Mouse (Mus musculus) cortical plate, adult 2 months (tissue): ENCODE results near the gene Tspan15. TPM values are rescaled to one million over a fixed set of nuclear protein-coding genes. Genes with fewer than 3 reads are reported as not detected.

Experiments
- H3K27ac ChIP-seq: fragments of 200-500 bp; 2 replicates; pipeline ENCODE4 v1.5.1; 2012; ENCODE audit warnings: low read length, control low read depth, inconsistent platforms; ENCODE audit not compliant: insufficient read depth
- H3K4me1 ChIP-seq: fragments of 200-500 bp; 2 replicates; pipeline ENCODE4 v1.6.1; 2011; ENCODE audit warnings: low read length; ENCODE audit not compliant: control insufficient read depth, insufficient read depth
- H3K4me3 ChIP-seq: fragments of 200-500 bp; 2 replicates; pipeline ENCODE4 v1.5.1; 2011; ENCODE audit warnings: mild to moderate bottlenecking, low read length, control low read depth; ENCODE audit not compliant: insufficient read depth
- CTCF ChIP-seq: fragments of 200-500 bp; IDR thresholded peaks from 2 replicates; pipeline ENCODE4 v1.5.1; 2011; ENCODE audit warnings: mild to moderate bottlenecking, control low read depth, low read length; ENCODE audit not compliant: insufficient read depth; ENCODE audit errors: extremely low read depth
- POLR2A ChIP-seq: fragments of 200-500 bp; IDR thresholded peaks from 2 replicates; pipeline ENCODE4 v1.6.1; 2011; ENCODE audit warnings: mild to moderate bottlenecking, low read length, control low read depth; ENCODE audit not compliant: insufficient read depth; ENCODE audit errors: extremely low read depth
- polyA plus RNA-seq: library from polyadenylated mRNA; depleted of rRNA; stranded (reverse); fragments of >200 nt; gene quantifications from 2 replicates; pipeline ENCODE4 v1.2.3, GENCODE M21; 2012

Gene Tspan15
- polyA plus RNA-seq, 1 experiment = 26.9 TPM

DNA sequence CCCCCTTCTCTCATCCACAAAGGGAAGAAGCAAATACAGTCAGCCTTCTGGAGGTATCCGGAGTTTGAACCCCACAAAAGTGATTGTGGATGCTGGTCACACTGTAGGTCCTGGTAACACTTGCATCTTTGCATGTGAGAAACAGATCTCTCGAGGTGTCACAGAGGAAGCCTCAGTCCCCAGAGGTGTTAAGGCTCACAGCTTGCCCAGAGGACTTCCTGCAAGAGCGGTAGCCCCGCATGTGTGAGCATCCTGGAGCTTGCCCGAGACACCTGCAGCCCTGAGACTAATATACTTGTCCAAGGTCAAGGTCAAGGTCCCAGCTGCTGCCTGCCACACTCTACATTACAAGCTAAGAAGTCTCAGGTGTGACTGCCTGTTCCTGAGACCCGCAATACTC, 36.1 kb downstream of the Tspan15 start:
- 0 out of 2 replicates have a peak, but pooled peaks cover 1% of the 10 kb centered on the region for H3K4me1 ChIP-seq
- peak overlapping the region; percentile 55; the same call in 1 of the 2 replicates for H3K27ac ChIP-seq
- H3K4me3 ChIP-seq = no peak overlapping the region
- TF ChIP-seq CTCF = no peak
- no peak for TF ChIP-seq POLR2A

GRCm38 (mm10) chr10:62194461-62194860, 36.6 kb downstream of the Tspan15 start:
- Histone ChIP-seq H3K27ac (peak overlapping the region; percentile 88), H3K4me3 (no peak overlapping the region), H3K4me1 (0 out of 2 replicates have a peak, but pooled peaks cover 1% of the 10 kb centered on the region)
- TF ChIP-seq POLR2A (no peak), CTCF (no peak)

DNA sequence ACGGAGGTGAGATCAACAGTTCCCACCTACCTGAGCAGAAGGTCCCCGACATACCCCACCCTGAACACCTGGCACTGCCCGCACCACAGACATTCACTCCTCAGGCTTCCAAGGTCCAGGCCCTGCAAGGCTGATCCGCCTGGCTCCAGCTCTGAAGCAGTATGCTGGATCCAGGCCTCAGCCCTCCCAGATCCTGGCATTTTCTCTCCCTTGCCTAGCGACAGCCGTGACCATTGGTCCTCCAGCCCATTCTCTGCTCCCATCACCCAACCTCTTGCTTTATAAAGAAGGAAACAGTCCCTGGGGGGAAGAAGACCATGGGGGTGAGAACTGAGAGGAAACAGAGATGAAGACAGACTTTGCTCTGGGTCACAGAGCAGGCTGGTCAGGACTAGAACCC, 37.0 kb downstream of the Tspan15 start:
- Histone ChIP-seq H3K4me3 (no peak overlapping the region), H3K27ac (peak overlapping the region; percentile 88), H3K4me1 (0 out of 2 replicates have a peak, but pooled peaks cover 1% of the 10 kb centered on the region)
- no peak for TF ChIP-seq POLR2A
- no peak for TF ChIP-seq CTCF

DNA sequence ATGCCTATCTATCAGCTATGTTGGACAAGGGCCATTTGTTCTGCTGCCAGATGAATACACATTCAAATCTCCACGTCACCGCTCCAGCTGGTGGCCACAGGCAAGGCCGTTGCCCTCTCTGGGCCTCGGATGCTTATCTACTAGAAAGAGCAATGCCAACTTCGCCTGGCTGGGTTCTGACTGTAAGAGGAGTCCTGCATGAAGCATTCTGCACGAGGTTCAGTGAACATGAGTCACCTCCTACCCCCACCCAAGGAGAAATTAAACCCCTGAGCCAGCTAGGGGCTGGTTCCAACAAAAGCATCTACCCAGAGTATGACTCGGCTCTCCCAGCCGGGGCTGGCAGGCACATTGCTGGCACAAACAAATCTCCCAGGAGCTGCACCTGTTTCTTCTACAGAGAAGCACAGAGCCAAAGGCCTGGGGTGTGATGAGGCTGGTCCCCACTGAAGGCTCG, 38.3 kb downstream of the Tspan15 start:
- Histone ChIP-seq H3K4me3 (no peak overlapping the region), H3K4me1 (0 out of 2 replicates have a peak, but pooled peaks cover 1% of the 10 kb centered on the region), H3K27ac (peak overlapping the region; percentile 58)
- no peak for TF ChIP-seq POLR2A
- no peak for TF ChIP-seq CTCF

DNA sequence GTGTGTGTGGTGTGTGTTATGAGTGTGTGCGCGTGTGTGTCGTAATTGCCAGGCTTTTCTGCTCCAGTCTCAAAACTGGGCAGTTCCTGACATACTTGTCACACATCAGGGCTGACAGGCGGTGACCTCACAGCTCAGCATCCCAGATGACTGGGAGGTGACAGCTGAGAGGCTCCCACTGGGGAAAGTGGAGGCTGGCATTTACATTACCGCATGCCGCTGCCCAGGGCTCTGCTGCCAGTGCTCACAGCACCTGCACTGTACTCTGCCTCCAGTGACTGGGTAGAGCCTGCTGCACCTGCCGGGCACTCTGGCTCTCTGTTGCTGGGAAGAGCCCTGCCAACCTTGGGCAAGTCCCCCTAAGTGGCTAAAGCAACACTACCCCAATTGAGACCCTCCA, 40.2 kb downstream of the Tspan15 start:
- Histone ChIP-seq H3K4me1 (0 out of 2 replicates have a peak, but pooled peaks cover 1% of the 10 kb centered on the region), H3K4me3 (no peak overlapping the region), H3K27ac (no peak overlapping the region)
- TF ChIP-seq POLR2A = no peak

DNA sequence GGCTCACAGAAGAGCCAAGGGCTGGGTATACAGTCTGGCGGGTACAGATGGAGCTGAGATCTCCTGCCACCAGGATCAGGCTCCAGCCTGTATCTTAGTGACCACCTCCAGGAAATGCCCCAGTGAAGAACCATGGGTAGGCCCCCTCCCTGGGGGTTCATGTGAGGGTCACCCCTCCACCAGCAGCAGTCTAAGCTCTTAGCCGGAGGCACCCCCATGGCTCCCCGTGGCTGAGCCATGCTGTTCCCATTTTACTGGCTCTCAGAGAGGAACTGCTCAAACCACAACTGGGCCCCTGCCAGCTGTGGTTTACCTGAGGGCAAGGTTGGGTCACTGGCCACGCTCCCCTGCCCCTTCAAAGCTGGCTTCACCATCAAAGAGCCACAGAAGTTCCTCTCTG, 41.1 kb downstream of the Tspan15 start:
- TF ChIP-seq CTCF = no peak
- no peak for TF ChIP-seq POLR2A
- no peak overlapping the region for H3K27ac ChIP-seq
- no peak overlapping the region for H3K4me3 ChIP-seq
- H3K4me1 ChIP-seq = 0 out of 2 replicates have a peak, but pooled peaks cover 1% of the 10 kb centered on the region

DNA sequence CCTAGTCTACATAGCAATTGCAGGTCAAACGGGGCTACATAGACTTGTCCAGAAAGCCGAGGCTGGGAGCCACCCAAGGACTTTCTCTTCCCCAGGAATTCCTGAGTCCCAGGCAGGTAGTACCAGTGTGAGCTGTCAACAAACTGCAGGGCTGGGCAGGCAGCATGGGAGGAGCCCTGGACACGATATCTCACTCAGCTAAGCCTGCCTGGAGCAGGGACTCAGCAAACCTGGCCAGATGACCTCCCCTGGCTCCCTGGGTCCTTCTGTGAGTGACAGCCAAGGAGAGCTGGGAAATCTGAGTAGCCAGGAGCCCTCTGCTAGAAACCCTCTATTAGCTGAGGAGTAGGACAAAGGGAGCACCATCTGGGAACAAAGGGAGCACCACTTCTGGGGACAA, 41.7 kb downstream of the Tspan15 start:
- Histone ChIP-seq H3K4me3 (no peak overlapping the region), H3K4me1 (0 out of 2 replicates have a peak, but pooled peaks cover 1% of the 10 kb centered on the region), H3K27ac (no peak overlapping the region)
- TF ChIP-seq CTCF (no peak), POLR2A (no peak)

- Histone ChIP-seq H3K4me1 (no peaks in the 10 kb centered on the region), H3K4me3 (no peak overlapping the region), H3K27ac (no peak overlapping the region)
- TF ChIP-seq POLR2A = no peak
- TF ChIP-seq CTCF = peak; percentile 87
These were observed 44.2 kb downstream of the Tspan15 start for GRCm38 (mm10) chr10:62186882-62187281.

DNA sequence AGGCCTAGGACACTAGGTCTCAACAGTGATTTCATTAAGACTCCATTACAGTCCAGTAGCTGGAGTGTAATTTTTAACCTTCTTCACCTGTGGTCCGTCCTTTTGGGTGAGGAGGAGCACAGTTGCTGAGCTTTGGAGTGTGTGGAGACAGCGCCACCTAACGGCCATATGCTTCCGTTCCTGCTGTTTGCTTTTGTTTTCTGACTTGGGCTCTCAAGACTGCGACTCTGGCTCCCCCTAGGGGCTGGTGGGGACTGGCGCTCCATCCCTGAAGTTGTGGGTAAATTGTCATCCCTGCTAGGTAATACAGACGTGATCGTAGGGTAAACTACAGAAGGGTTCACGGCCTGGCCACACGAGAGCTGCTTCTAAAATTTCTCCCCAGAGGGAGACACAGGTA, 48.0 kb downstream of the Tspan15 start:
- peak; percentile 100 for TF ChIP-seq CTCF
- TF ChIP-seq POLR2A = no peak
- Histone ChIP-seq H3K27ac (no peak overlapping the region), H3K4me3 (no peak overlapping the region), H3K4me1 (no peaks in the 10 kb centered on the region)

GRCm38 (mm10) chr10:62182471-62183014, 48.5 kb downstream of the Tspan15 start:
- no peak for TF ChIP-seq CTCF
- TF ChIP-seq POLR2A = no peak
- no peaks in the 10 kb centered on the region for H3K4me1 ChIP-seq
- no peak overlapping the region for H3K27ac ChIP-seq
- H3K4me3 ChIP-seq = no peak overlapping the region

DNA sequence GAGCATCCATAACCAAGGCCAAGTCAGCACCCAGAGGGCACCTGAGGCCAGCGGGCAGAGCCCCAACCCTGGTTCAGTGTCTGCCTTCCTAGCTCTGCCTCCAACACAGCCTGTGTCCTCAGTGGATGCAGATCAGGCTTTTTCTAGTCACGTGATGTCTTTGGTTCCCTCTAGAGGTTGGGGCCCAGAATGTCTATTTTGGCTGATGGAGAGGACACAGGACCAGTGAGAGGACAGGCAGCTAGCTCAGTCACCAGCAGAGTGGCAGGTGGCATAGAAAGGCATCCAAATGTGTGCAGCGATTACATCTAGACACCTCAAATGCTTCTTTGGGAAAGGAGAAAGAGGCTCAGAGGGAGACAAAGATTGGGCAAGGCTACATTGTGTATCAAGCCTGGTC, 49.4 kb downstream of the Tspan15 start:
- no peak overlapping the region for H3K27ac ChIP-seq
- H3K4me3 ChIP-seq = no peak overlapping the region
- no peak for TF ChIP-seq POLR2A
- no peak for TF ChIP-seq CTCF
- no peaks in the 10 kb centered on the region for H3K4me1 ChIP-seq
